Mouse (Mus musculus) intestine, postnatal 0 days (tissue): Measurements from ENCODE around the gene Evi5. TPM values are rescaled to one million over a fixed set of nuclear protein-coding genes. Genes with fewer than 3 reads are reported as not detected.
A peak's percentile ranks its signal among the peaks of the same experiment; 100 is the strongest.

Experiments
- ATAC-seq: fragments of 200-750 bp; cut with Nextera tagmentation; 2 replicates; pipeline ENCODE4 v1.8.0; 2017; ENCODE audit warnings: mild to moderate bottlenecking, moderate TSS enrichment, moderate library complexity
- H3K27ac ChIP-seq: fragments of 300-500 bp; sonication (generic); 2 replicates; pipeline ENCODE4 v1.5.1; 2014; ENCODE audit warnings: mild to moderate bottlenecking, low read depth, low read length, moderate library complexity
- H3K27me3 ChIP-seq: fragments of 300-500 bp; sonication (generic); replicated peaks from 2 replicates; pipeline ENCODE4 v1.6.1; 2014; ENCODE audit warnings: low read length, mixed read lengths; ENCODE audit not compliant: control insufficient read depth, insufficient read depth
- H3K36me3 ChIP-seq: fragments of 300-500 bp; sonication (generic); 2 replicates; pipeline ENCODE4 v1.6.1; 2014; ENCODE audit warnings: mild to moderate bottlenecking, moderate library complexity; ENCODE audit not compliant: control insufficient read depth, insufficient read depth
- H3K4me1 ChIP-seq: fragments of 300-500 bp; sonication (generic); replicated peaks from 2 replicates; pipeline ENCODE4 v1.6.1; 2014; ENCODE audit warnings: antibody characterized with exemption, low read length, mixed read lengths; ENCODE audit not compliant: control insufficient read depth, insufficient read depth
- H3K4me2 ChIP-seq: fragments of 300-500 bp; sonication (generic); replicated peaks from 2 replicates; pipeline ENCODE4 v1.6.1; 2014; ENCODE audit warnings: low read depth, mild to moderate bottlenecking, moderate library complexity
- H3K4me3 ChIP-seq: fragments of 300-500 bp; sonication (generic); 2 replicates; pipeline ENCODE4 v1.5.1; 2014; ENCODE audit warnings: low read depth, low read length
- H3K9ac ChIP-seq: fragments of 300-500 bp; sonication (generic); 2 replicates; pipeline ENCODE4 v1.6.1; 2014; ENCODE audit warnings: mild to moderate bottlenecking, low read depth, low read length
- H3K9me3 ChIP-seq: fragments of 300-500 bp; sonication (generic); 2 replicates; pipeline ENCODE4 v1.6.1; 2016; ENCODE audit warnings: mixed run types; ENCODE audit not compliant: control insufficient read depth
- CTCF ChIP-seq: sonication (generic); IDR thresholded peaks from 2 replicates; pipeline ENCODE4 v1.5.1; 2016; ENCODE audit warnings: low read depth, mild to moderate bottlenecking, control low read depth, antibody characterized with exemption, moderate library complexity
- WGBS: fragments of 180-500 bp; shearing (Covaris S2); extraction: QIAGEN DNeasy Blood & Tissue Kit; methylation state at CpG from one replicate; pipeline ENCODE4 v1.1.7; 2014; 5-methylcytosine and 5-hydroxymethylcytosine counted together
- polyA plus RNA-seq: library from polyadenylated mRNA; unstranded; fragments of >200 nt; fragmentation: Nextera tagmentation; extraction: Ambion mirVana; gene quantifications from 2 replicates; pipeline ENCODE4 v1.2.1, GENCODE M21; 2015

Gene Evi5
- polyA plus RNA-seq, 1 experiment from 2014 or later, result 39.7 TPM

- no peak for ATAC-seq
- Histone ChIP-seq H3K36me3 (no peaks in the 10 kb centered on the region), H3K4me1 (peaks cover 8% of the 10 kb centered on the region; the same call in 1 of the 2 replicates), H3K4me2 (peak overlapping the region; percentile 68), H3K27ac (no peak overlapping the region), H3K9ac (no peak overlapping the region), H3K9me3 (no peaks in the 10 kb centered on the region), H3K4me3 (peak overlapping the region; percentile 29), H3K27me3 (peaks cover 93% of the 10 kb centered on the region)
- no peak for TF ChIP-seq CTCF
- 2% methylated on average over 50 of the region's 52 CpGs for WGBS
These were observed 150.1 kb downstream of the Evi5 start for GRCm38 (mm10) chr5:107724661-107725434.

GRCm38 (mm10) chr5:107723541-107724511 is 151.1 kb downstream of the Evi5 start:
- Histone ChIP-seq H3K4me2 (peak overlapping the region; percentile 68), H3K36me3 (no peaks in the 10 kb centered on the region), H3K4me3 (peak overlapping the region; percentile 29), H3K4me1 (peaks cover 8% of the 10 kb centered on the region; the same call in 1 of the 2 replicates), H3K27me3 (peaks cover 96% of the 10 kb centered on the region), H3K9me3 (no peaks in the 10 kb centered on the region), H3K9ac (no peak overlapping the region), H3K27ac (no peak overlapping the region)
- 2% methylated on average over 48 of the region's 49 CpGs for WGBS
- ATAC-seq, result peak; percentile 46
- TF ChIP-seq CTCF, result no peak

GRCm38 (mm10) chr5:107722661-107723532 is 152.0 kb downstream of the Evi5 start:
- Histone ChIP-seq H3K4me3 (peak overlapping the region; percentile 29), H3K27me3 (peaks cover 94% of the 10 kb centered on the region), H3K36me3 (no peaks in the 10 kb centered on the region), H3K4me1 (peaks cover 8% of the 10 kb centered on the region; the same call in 1 of the 2 replicates), H3K4me2 (peak overlapping the region; percentile 68), H3K9ac (no peak overlapping the region), H3K9me3 (no peaks in the 10 kb centered on the region), H3K27ac (no peak overlapping the region)
- WGBS, result 3% methylated on average over 34 of the region's 34 CpGs
- no peak for TF ChIP-seq CTCF
- no peak for ATAC-seq

- Histone ChIP-seq H3K4me1 (peaks cover 8% of the 10 kb centered on the region; the same call in 1 of the 2 replicates), H3K4me3 (peak overlapping the region; percentile 40), H3K9me3 (no peaks in the 10 kb centered on the region), H3K36me3 (no peaks in the 10 kb centered on the region), H3K4me2 (peak overlapping the region; percentile 65), H3K27ac (no peak overlapping the region), H3K27me3 (peaks cover 94% of the 10 kb centered on the region), H3K9ac (no peak overlapping the region)
- ATAC-seq, result no peak
- TF ChIP-seq CTCF, result peak; percentile 31
- WGBS, result 2% methylated on average over 33 of the region's 33 CpGs
These were observed 153.3 kb downstream of the Evi5 start for GRCm38 (mm10) chr5:107721638-107722011.

GRCm38 (mm10) chr5:107720991-107721637 is 153.8 kb downstream of the Evi5 start:
- Histone ChIP-seq H3K27ac (no peak overlapping the region), H3K36me3 (no peaks in the 10 kb centered on the region), H3K9me3 (no peaks in the 10 kb centered on the region), H3K4me2 (peak overlapping the region; percentile 65), H3K4me3 (peak overlapping the region; percentile 40), H3K27me3 (peaks cover 92% of the 10 kb centered on the region), H3K4me1 (peaks cover 8% of the 10 kb centered on the region; the same call in 1 of the 2 replicates), H3K9ac (no peak overlapping the region)
- 5% methylated on average over 58 of the region's 58 CpGs for WGBS
- no peak for TF ChIP-seq CTCF
- ATAC-seq, result no peak
